Mouse (Mus musculus): ENCODE data around the gene Nphp1. TPM values are rescaled to one million over a fixed set of nuclear protein-coding genes. Genes with fewer than 3 reads are reported as not detected.

Gene Nphp1
- total RNA-seq, 2 experiments from 2014 or later: 15.5 to 18.2 TPM

DNA sequence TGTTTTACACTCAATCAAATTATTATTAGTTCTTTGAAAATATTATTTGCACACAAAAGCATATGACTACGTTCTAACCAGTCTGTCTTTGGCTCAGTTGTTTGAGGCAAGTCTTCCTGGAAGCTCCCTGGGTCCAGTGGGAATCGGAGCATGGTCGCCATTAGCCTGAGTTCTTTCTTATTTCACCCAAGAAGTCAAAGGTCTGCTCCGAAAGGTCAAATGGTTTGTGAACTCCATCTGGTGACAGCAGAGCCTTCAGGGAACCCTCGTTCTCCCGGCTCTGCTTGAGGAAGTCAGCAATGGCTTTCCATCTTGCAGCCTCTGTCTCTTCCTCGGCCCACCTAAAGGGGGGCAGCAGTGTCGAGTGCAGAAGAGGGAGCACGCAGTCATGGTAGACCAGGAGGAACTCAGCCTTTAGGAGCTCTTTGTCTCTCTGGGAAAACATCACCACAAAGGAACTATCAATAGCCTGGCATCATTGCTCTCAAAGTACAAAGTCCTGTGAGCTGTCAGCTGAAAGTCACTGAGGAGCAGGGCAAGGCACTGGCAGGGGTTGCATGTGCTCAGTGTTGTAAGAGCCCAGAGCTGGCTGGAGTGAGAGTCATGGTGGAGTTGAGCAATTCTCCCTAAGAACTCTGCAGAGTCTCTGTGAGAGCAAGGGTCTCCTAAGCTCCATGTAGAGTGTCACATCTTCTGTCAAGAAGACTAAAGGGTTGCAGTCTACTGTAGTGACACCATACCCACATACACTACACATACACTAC, 47.8 kb downstream of the Nphp1 start:
- intact Hi-C loops (cut with DNase I): no loop called here
- Histone ChIP-seq H3K27ac (no peak overlapping the region), H3K4me3 (no peak overlapping the region)
- TF ChIP-seq CTCF (IDR thresholded peaks at IDR 0.05): no peak
- DNase-seq (ENCODE audit: extremely low spot score in 1 of 2, low spot score in 2 of 2): no peak

DNA sequence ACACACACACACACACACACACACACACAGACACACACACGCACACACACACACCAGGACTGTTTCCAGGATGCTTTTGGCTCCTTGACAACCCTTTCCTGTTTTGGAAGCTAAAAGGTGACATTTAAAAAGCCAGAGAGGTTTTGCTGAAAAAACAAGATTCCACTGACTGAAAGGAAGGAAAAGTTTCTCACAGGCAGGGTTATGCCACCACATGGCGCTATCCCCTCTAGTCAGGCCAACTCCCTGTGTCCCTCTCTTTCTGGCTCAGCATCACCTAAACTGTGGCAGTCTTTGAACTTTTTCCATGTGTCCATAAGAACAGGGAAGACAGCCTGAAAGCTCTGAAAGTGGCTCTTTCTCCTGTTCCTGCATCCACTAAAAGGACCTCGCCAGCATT, 50.8 kb downstream of the Nphp1 start:
- H3K27ac ChIP-seq: no peak overlapping the region
- no peak overlapping the region for H3K4me3 ChIP-seq
- intact Hi-C loops (cut with DNase I): no loop called here
- DNase-seq (ENCODE audit: extremely low spot score in 1 of 2, low spot score in 2 of 2): no peak
- TF ChIP-seq CTCF (IDR thresholded peaks at IDR 0.05): no peak

DNA sequence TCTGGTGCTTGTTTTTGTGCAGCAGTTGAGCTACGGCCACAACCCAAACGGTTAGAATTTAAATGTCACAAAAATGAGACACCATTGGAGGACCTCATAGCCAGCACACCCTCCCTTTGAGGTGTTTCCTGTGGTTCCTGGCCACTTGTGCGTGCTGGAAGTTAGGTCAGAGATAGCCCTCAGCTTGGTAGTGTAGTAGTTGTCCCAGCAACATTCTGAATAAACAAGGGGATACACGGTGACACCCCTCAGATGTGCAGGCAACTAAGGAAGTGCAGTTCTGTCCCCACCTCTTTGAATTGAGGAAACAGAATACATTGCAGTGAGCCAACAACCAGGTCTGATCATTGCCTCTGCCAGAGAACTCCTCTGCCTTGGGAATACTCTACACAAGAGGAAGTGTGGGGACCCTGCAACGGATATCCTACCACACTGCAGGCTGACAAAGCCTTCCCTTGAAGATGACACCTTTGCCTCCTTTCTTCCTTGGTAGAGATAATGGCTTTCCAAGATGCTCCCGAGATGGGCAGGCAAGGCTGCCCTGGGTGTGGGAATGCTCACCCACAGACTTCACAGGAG, 52.0 kb downstream of the Nphp1 start:
- intact Hi-C loops (cut with DNase I): no loop called here
- Histone ChIP-seq H3K4me3 (no peak overlapping the region), H3K27ac (no peak overlapping the region)
- no peak for DNase-seq (ENCODE audit: extremely low spot score in 1 of 2, low spot score in 2 of 2)
- no peak for TF ChIP-seq CTCF (IDR thresholded peaks at IDR 0.05)

DNA sequence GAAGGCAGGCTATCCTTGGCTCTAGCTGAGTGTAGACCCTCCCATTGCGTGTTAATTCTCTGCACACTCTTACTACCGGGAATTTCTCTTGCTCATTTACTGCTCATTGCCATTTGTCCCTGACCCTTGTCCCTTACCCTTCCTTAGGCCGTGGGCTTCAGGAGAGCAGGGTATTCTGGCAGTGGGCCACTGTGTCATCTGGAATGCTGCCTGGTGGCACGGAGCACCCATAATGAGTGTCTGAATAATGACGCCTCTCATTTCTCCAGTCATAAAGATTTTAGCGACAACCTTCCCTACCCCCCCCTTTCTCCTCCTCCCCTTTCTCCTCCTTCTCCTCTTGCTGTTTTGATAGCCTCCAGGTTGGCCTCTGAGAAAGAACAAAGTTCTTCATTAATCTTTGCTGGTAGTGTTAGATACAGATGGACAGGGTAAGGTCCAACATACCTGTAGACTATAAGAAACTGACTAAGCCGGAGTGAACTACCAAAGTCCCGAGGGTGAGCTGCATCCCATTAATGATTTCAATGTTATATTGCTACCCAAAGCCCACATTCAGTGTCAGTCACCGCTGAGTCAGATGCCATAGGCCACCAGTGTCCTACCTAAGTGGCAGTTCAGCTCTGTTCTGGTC, 53.1 kb downstream of the Nphp1 start:
- H3K27ac ChIP-seq: no peak overlapping the region
- H3K4me3 ChIP-seq: no peak overlapping the region
- no peak for TF ChIP-seq CTCF (IDR thresholded peaks at IDR 0.05)
- intact Hi-C loops (cut with DNase I): no loop called here
- no peak for DNase-seq (ENCODE audit: extremely low spot score in 1 of 2, low spot score in 2 of 2)

DNA sequence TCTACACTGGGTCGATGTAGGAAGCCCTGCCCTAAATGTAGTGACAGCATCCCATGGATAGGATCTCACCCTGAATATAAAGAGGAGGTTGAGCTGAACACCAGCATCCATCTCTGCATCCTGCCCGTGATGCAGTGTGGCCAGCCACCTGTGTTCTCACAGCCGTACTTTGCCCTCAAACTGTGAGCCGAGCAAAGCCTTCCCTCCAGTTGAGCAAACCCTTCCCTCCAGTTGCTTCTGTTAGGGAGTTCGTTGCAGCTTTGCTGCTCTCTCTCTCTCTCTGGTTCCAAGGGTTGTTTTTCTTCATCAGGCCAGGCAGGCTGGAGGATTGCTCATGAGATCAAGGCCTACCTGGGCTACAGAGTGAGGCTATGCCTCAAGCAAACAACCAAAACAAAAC, 53.8 kb downstream of the Nphp1 start:
- TF ChIP-seq CTCF (IDR thresholded peaks at IDR 0.05): no peak
- Histone ChIP-seq H3K27ac (no peak overlapping the region), H3K4me3 (no peak overlapping the region)
- DNase-seq (ENCODE audit: extremely low spot score in 1 of 2, low spot score in 2 of 2): no peak
- intact Hi-C loops (cut with DNase I): no loop called here

DNA sequence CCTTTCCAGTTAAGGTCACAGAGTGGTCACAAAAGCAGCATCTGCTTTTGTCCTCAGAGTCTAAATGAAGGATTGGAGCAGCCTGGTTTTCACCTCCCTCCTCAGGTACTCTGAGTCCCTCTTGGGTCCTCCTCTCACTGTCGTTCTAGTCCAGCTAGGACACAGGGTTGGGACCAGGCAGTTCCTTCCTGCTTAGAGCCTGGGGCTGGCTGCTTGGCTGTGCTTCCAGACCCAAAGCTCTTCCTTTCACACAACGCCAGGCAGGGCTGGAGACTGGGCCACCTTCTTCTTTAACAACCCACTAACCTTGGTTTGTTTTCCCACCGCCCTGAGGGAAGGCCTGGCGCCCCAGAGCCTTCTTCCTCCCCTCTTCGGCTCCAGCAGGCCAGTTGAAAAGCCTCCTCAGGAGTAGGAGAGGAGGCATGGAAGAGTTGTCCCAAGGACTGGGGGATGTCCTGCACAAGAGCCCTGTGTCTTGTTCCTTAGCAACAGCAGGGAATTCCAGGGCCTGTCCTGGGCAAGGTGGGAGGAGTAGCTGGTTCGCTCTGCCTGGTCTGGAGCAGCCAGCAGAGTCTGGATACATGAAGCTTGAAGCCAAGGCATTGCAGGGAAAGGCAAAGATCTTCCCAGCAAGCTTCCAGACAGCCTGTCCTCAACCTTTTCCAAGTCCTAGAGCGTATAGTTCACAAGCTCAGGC, 58.2 kb downstream of the Nphp1 start:
- intact Hi-C loops (cut with DNase I): no loop called here

DNA sequence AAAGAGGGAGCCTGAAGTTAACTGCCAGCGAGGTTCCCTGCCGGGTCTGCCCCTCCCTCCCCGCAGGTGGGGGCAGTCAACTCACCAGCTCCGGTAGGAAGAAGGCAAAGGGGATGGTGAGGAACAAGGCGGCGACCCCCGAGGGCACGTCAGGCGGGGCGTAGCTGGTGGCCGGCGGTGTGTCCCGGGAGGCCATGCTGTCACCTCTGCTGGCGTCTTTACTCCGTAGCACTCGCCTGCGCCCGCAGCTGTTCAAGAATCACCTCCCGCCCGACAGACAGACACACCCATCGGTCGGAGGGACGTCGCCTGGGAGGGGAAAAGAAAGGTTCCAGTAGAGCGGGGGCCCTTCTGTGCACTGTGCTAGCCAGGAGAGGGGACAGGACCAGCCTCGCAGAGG, 59.0 kb downstream of the Nphp1 start, which contains the start of gene Mall:
Gene Mall (minus strand): TSS at position 262 of the 400 bp plus-strand sequence.
- DNase-seq (ENCODE audit: extremely low spot score in 1 of 2, low spot score in 2 of 2): no peak
- Histone ChIP-seq H3K4me3 (no peak within 1 kb of the TSS), H3K27ac (no peak within 1 kb of the TSS)
- intact Hi-C loops (cut with DNase I): no loop called here
- TF ChIP-seq CTCF (IDR thresholded peaks at IDR 0.05): no peak

More for the DNA sequence above, 58.2 kb downstream of the Nphp1 start:
- Histone ChIP-seq H3K4me3 (no peak overlapping the region), H3K27ac (no peak overlapping the region)
- TF ChIP-seq CTCF (IDR thresholded peaks at IDR 0.05): no peak
- DNase-seq (ENCODE audit: extremely low spot score in 1 of 2, low spot score in 2 of 2): no peak

DNA sequence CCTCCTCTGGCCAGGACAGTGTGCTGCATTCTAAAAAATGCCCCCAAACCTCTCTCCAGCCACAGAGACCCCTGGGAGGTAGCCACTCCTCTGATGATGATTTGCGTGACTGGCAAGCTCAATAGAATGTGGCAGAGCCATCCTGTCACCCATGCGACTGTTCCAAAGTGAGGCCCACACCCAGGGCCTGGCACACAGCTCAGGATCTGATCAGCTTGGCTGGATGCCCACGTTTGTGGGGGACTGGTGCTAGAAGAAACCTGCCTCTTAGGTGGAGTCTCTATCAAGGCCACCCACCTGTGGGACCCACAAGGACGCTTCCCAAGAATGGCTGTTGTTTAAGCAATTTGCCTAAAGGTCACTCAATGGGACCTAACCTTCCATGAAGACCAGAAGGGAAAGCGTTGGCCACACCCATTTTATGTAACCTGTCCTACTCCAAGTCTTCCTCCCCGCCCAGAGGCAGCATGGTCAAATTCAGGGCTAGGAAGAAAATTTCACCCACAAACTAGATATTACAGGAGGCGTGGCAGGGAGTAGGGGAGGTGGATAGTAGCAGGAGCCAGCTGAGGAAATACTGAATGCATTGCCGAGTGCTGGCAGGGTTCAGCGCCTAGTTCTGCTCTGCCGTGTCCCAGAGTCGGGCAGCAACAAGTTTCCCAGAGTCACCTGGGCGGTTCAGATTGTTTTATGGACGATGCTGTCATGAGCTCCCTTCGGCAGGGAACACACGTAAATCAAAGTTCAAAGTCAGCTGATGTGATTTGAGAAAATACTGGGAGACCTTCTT, 59.8 kb downstream of the Nphp1 start:
- Histone ChIP-seq H3K27ac (no peak overlapping the region), H3K4me3 (no peak overlapping the region)
- no peak for TF ChIP-seq CTCF (IDR thresholded peaks at IDR 0.05)
- DNase-seq (ENCODE audit: extremely low spot score in 1 of 2, low spot score in 2 of 2): no peak
- intact Hi-C loops (cut with DNase I): no loop called here

DNA sequence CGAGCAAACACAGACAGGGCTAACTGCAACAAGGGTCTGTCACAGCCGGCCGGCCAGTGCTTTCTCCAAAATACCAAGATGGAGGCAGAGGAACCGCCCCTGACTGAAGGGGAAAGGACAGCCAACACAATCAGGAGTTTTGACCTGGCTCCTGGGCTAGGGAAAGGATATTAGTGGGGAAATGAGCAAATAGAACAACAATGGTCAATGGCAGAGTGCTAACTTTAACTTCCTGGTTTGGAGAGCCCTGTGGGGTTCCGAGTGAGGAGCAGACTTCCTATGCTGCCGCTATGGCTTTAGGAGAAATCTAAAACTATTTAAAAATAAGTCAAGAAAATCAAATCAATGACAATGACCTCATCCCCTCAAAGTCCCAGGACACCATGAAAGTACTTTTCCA, 60.6 kb downstream of the Nphp1 start:
- DNase-seq (ENCODE audit: extremely low spot score in 1 of 2, low spot score in 2 of 2): no peak
- intact Hi-C loops (cut with DNase I): no loop called here
- no peak overlapping the region for H3K27ac ChIP-seq
- no peak overlapping the region for H3K4me3 ChIP-seq
- no peak for TF ChIP-seq CTCF (IDR thresholded peaks at IDR 0.05)

DNA sequence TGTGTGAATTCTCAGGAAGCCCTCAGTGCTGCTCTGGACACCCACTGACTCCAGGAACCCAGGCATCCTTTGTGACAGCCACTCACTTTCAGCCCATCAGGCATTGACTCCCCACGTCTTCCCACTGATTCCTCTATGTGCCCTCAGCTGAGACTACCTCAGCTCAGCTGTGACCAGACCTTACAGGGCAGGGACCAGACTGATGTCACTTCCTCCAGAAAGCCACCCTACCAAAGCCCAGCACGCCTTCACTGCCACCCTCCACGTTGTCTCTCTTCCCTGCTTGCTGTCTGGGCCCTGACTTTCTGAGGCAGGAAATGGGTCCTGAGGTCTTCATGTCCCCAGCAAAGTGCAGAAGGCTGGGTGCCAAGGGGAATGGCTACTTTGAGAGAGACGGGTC, 65.5 kb downstream of the Nphp1 start:
- TF ChIP-seq CTCF (IDR thresholded peaks at IDR 0.05): no peak
- no peak for DNase-seq (ENCODE audit: extremely low spot score in 1 of 2, low spot score in 2 of 2)
- Histone ChIP-seq H3K27ac (no peak overlapping the region), H3K4me3 (no peak overlapping the region)
- intact Hi-C loops (cut with DNase I): no loop called here

DNA sequence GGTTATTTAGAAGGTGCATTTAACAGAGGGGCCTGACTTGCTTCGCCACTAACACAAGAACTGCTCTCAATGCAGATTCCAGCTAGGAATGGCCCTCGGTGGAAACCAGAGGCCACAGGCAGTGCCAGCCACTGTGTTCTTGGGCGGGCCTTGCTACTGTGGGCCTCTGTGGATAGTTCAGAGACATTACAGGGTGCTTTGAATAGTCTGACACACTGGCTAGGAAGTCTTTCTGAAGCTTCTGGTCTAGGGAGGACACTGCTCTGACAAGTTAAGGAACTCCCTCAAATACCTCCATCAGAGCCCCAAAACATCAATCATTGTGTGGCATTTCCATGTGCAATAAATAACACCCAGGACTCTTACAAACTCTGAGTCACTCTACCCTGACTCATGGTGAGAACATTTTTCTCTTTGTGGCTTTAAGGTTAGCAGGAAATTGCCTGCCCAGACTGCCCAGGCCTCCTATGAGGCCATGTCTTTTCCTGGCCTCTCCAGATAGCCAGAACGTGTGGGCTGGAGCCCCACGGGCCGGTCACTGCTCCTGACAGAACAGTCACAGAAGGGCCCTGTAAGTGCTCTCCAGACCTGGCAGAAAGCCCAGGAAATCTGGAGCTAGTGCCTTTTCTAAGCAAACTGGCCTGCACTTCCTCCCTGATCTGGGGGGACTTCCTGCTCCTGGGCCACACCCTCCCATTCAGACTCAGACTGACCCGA, 66.4 kb downstream of the Nphp1 start:
- intact Hi-C loops (cut with DNase I): no loop called here
- peak; percentile 20 to 30 for DNase-seq (ENCODE audit: extremely low spot score in 1 of 2, low spot score in 2 of 2)
- TF ChIP-seq CTCF (IDR thresholded peaks at IDR 0.05): no peak
- Histone ChIP-seq H3K27ac (peak overlapping the region; percentile 24), H3K4me3 (no peak overlapping the region)

All from left cerebral cortex, adult 2 months (tissue).